Mouse (Mus musculus): ENCODE measurements around the gene Ube2z.
"Not testable (repeated sequence)": the region's sequence is repeated elsewhere in the genome, so short reads cannot be mapped to it uniquely, and the experiment has no call there.

Gene Ube2z

DNA sequence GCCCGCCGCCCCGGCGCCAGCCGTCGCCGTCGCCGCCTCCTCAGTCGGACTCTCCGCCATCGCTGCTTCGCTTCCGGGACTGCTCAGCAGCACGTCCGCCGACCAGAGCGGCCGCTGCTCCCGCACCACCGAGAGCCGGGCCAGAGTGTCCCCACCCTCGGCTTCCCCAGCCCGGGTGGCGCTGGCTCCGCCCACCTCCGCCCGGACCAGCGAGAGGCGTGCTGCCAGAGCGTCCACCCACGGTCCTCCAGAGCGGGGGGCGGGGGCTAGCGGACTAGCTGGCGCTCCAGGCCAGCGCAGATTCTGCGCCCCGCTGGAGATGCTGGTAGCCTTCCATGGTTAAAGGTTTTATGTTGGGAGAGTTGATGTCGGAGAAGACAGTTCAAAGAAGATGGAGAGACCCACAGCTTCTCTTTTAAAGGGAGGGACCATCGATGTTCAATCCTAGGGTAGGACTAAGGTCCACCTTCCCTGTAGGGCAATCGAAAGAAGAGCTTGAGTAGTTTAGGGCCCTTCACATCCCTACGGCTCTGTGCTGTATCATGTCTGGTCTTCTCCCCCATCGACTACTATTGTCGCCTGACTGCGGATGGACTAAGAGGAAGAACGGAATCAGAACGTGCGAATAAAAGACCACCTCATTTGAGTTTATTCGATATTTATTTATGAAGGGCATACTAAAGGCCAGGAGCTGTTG lies at the start of gene Ube2z:
Gene Ube2z (minus strand): TSS at position 174 of the 697 bp plus-strand sequence.
- DNase-seq (ENCODE audit: low spot score in 2 of 2), result peak; percentile 96 to 97

DNA sequence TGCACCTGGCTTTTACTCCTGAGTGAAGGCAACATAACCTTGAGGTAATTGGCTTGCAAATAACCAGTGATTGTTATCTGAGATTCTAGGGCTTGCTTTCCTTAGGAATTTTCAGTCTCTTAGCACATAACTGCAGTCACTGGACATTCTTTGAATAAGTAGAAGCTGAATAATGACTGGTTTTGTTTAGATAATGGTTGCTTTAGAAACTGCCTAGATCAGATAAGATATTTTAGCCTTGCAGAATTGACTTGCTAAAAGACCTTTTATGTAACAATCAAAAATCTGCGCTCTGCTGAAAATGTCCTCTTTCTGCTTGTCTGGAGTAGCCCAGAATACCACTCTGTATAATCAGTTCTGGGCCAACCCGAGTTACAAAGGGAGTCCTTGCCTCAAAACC lies 48.9 kb upstream of the Ube2z start:
- no peak for DNase-seq (ENCODE audit: low spot score in 2 of 2)

DNA sequence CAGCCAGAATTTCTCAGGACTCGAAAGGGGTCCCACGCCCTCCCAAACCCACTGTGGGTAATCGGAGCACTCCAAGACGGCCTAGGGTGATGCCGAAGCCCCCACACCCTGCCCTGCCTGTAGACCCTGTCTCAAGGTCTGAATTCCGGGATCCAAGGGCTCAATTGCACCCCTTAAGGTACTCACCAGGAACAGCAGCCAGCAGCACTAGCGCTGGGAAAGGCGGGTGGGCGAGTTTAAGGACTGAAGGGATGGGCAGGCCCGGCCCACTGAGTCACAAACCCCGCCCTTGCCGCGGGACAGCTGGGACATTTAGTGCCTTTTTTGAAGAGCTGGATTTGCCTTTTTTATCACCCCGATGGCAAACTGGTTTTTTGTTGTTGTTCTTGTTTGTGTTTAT lies 46.6 kb upstream of the Ube2z start, which contains the start of gene Calcoco2:
Gene Calcoco2 (minus strand): TSS at position 214 of the 400 bp plus-strand sequence.
- no peak for DNase-seq (ENCODE audit: low spot score in 2 of 2)

DNA sequence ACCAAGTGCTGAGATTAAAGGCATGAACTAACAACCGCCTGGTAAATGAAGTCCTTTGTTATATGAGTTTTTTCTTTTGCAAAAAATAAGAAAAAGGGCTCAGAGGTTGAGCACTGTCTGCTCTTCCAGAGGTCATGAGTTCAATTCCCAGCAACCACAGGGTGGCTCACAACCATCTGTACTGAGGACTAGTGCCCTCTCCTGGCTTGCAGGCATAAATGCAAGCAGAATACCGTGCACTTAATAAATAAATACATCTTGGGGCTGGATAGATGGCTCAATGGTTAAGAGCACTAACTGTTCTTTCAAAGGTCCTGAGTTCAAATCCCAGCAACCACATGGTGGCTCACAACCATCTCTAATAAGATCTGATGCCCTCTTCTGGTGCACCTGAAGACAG lies 45.8 kb upstream of the Ube2z start:
- DNase-seq (ENCODE audit: low spot score in 2 of 2), result not testable (repeated sequence)

DNA sequence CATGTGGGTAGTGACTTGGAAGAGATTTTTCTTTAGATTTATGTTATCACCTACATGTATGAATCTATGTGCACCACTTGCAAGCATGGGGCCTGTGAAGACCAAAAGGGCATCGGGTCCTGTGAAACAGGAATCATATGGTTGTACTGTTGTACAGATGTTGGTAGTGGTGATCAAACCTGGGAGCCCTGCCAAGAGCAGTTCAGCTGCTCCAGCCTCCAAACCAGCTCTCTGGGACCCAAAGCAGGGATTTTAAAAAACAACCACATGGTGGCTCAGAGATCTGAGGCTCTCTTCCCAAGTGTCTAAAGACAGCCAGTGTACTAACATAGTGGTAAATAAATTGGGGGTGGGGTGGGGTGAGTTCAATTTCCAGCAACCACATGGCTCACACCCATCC lies 43.2 kb upstream of the Ube2z start:
- no peak for DNase-seq (ENCODE audit: low spot score in 2 of 2)

DNA sequence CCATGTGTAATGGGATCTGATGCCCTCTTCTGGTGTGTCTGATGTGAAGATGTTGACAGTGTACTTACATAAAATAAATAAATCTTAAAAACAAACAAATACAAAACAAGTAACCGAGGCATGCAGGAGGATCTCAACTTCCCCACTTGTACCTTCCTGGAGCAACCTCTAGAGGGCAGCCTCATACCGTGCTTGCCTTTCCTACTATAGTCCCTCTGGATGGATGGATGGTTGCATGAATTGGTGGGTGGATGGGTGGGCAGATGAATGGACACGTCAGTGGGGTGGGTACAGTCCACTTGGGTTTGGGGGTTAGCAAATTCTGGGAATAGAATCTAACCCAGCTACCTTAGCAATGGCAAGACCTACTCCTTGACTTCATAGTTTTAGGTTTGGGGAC lies 28.2 kb upstream of the Ube2z start:
- peak; percentile 22 to 45 for DNase-seq (ENCODE audit: low spot score in 2 of 2)

DNA sequence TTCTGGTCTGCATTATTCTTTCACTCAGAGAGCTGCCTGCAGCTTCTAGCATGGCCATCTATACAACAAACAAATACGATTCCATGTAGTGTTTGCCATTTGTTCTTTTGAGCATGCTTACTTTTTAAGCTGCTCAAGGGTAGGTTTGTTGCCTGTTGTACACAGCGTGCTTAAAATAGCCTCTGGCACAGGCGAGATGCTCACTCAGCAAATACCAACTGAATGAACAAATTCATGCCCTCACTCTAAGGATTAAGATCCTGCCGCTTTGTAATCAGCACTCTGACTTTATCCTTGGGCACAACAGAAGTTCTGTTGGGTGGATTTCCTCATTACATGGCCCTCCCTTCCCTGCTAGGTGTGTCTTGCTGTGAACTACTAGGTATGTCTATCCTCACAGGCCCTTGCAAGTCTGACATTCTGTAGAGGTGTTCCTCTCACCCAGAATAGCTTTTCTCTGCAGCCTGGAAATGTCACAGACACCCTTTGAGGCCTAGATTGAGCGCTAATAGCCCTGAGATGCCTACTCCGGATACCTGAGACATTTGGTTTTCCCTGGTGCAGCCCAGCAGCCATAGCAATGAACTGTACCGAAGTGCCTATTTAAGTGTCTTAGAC lies 27.6 kb upstream of the Ube2z start:
- DNase-seq (ENCODE audit: low spot score in 2 of 2), result no peak

DNA sequence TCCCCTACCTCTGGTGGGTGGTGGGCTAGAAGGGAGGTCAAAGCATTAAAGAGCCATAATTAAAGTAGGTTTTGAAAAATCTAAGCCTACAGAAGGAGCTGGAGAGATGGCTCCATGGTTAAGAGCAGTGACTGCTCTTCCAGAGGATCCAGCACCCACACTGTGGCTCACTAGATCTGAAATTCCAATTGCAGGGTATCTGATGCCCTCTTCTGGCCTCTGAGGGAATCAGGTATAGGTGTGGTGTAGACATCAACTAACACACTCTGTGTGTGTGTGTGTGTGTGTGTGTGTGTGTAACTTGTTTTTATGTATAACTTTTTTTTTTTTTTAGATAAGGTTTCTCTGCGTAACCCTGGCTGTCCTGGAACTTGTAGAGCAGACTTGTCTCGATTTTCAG lies 25.9 kb upstream of the Ube2z start:
- no peak for DNase-seq (ENCODE audit: low spot score in 2 of 2)

DNA sequence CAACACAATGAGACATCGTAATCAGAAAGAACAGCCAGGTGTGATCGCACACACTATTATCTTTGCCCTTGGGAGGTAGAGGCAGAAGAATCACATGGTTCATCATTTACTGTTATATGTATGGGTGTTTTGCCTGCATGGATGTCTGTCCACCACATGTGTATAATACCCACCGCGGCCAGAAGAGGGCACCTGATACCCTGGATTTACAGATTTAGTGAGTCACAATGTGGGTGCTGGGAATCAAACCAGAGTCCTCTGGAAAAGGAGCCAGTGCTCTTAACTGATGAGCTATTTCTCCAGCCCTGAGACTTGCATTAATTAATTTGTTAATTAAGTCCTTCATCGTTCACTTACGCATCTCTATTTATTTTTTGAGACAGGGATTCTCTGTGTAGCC lies 22.8 kb upstream of the Ube2z start:
- DNase-seq (ENCODE audit: low spot score in 2 of 2), result no peak

DNA sequence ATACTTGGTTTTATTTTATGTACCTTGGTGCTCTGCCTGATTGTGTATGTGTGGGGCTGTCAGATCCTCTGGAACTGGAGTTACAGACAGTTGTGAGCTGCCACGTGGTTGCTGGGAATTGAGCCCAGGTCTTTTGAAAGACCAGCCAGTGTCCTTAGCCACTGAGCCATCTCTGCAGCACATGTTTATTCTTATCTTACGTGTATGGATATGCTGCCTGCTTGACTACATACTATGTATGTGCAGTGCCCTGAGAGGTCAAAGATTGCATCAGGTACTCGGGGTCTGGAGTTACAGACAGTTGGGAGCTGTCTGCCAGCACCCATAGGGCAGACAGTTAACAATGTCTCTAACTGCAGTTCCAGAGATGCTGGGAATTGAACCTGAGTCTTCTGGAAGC lies 17.5 kb upstream of the Ube2z start:
- DNase-seq (ENCODE audit: low spot score in 2 of 2), result no peak

DNA sequence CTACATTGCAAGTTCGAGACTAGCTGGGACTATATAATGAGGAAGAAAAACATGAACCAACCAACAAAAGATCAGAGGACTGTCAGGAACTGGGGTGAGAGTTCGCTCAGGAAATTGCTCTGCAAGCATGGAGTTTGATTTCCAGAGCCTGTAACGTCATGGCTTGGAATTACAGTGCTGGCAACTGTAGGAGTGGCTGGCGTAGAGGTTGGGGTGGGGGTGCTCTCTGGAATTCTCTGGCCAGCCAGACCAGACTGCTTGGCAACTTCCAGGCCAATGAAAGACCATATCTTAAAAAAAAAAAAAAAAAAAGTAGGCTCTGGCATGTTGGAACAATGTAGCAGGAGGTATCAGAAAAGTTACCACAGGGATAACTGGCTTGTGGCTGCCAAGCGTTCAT lies 15.5 kb upstream of the Ube2z start:
- DNase-seq (ENCODE audit: low spot score in 2 of 2), result no peak

DNA sequence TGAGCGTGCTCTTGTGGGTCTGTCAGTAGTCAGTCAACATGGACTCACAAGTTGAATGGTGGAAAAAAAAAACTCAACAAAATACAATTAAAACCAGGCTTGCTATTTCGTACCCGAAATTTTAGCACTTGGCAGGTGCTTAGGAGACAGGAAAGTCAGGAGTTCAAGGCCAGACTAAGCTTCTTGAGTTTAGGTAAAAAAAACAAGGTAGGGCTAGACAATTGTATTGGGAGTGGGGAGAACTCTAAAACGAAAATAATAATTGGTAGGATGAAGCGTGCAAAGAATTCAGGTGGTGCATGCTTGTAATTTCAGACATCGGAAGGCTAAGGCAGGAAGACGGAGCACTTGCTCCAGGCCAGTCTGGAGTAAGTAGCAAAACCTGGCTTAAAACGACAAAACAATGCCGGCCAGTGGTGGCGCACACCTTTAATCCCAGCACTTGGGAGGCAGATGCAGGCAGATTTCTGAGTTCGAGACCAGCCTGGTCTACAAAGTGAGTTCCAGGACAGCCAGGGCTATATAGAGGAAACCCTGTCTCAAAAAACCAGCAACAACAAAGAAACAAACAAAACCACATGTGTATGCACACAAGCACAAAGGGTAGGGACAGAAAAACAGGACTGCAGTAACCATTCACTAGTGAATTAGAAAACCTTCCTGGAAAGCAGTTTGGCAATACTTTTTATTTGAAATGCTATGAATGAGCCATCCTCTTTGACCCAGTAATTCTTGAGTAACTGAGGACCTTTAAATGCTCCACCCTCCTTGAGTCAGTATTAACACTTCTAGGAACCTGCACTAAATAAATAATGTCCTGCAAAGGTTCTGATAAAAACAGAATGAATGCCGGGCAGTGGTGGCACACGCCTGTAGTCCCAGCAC lies 11.3 kb upstream of the Ube2z start:
- no peak for DNase-seq (ENCODE audit: low spot score in 2 of 2)

DNA sequence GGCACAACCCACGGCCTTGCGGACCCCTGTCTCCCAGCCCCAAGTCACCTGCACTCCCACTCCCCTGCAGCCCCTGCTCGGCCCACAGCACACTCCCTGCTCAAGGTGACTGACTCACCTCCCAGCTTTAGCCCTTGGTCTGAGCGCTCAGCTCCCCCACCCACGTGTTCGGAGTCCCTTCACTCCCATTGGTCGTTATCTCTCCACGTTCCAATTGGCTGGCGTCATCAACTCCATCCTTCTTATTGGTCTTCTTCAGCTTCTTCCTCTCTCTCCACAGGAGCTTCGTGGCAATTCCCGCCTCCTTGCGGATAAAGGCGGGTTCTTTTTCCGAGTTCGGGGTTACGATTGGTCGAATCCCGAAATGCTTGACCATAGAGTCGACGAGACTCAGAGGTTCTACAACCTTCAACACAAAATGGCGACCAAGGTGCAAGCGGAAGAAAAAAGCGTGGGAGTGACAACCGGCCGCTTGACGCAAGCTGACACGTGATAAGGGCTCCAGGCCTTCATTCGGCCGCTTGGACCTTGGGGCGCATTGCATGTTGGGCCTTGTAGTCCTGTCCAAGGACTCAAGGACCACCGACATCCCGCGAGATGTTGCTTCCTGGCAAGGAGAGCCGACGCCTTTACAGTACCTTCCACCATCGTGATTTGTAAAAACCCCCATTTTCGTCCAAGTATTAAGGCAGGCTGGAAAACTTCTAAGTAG lies 10.5 kb upstream of the Ube2z start, which contains the start of gene Atp5g1:
Gene Atp5g1 (minus strand): TSS at position 162 of the 712 bp plus-strand sequence.
- peak; percentile 98 to 99 for DNase-seq (ENCODE audit: low spot score in 2 of 2)

DNA sequence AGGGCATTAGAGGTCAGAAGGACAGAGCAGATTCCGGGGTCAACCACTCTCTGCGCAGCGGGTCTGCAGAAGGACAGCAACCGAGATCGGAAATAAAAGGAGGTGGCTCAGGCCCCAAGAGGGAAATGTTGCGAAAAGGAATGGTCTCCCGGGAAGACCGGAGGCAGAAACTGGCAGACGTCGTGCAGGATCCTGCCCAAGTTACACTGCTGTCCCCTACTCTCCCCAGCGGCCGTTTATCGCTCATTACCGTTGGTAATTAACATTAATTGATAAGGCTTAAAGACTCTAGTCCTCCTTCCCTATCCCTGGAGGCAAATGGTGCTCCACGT lies 10.0 kb upstream of the Ube2z start:
- peak in 1 of 2 experiments; percentile 48 for DNase-seq (ENCODE audit: low spot score in 2 of 2)

DNA sequence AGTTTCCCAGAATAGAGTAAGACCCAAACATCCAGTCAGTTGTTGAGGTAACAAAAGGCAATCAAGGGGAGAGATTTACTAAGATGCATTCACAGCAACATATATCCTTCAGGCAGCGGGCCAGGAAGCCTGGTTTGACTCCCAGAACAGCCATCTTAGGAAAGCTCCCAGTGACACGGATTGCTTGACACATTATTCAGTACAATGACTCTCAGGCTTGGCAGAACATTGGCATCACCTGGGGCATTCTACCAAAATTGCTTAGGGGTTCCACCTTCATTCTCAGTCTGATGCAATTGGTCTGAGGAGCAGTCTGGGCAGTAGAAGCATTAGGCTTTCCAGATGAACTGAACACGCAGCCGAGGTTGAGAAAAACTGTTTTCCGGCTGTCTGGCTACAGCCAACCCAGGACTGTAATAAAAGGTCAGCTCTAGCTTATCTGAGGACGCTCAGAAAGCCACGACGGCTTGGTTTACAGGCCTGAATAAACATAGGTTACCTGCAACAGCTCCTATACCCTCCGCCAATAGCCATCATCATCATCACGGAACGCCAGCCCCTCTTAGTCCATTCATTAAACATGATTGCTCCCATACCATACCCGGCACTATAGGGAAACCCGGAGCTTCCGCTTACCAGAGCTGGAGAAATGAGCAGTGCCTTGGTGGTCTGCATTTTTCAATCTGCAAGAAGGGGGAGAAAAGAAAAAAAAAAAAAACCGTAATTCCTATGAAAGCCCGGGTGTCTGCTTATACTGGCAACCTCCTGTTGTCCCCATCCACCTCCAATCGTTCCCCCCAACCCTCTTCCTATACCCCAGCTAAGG lies 9.4 kb upstream of the Ube2z start:
- DNase-seq (ENCODE audit: low spot score in 2 of 2), result no peak

DNA sequence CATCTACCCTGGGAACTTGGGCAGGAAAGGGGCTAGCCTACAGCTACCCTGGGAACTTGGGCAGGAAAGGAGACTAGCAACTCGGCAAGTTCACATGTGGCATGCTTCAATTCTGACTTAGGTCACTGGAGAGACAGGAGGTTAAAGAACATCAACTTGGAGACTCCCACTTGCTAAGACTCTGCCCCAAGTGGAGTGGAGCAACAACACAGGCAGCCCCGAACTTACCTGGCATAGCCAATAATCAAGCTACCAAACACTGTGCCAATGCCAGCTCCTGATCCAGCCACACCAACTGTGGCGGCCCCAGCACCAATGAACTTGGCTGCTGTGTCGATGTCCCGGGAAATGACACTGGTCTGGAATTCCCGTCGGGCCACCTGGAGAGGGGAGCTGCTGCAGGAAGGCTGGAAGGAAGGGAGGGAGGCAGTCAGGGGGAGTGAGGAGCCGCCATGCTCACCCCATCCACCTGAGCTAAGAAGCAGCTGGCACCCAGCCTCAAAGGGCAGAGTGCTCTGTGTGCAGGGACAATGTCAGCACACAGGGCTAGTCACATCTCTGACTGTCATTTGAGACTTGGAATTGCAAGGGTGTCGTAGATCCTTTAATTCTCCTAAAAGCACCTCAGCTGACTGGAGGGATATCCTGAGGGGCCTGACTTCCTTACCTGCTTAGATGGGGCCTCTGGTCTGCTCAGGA lies 8.3 kb upstream of the Ube2z start:
- no peak for DNase-seq (ENCODE audit: low spot score in 2 of 2)

DNA sequence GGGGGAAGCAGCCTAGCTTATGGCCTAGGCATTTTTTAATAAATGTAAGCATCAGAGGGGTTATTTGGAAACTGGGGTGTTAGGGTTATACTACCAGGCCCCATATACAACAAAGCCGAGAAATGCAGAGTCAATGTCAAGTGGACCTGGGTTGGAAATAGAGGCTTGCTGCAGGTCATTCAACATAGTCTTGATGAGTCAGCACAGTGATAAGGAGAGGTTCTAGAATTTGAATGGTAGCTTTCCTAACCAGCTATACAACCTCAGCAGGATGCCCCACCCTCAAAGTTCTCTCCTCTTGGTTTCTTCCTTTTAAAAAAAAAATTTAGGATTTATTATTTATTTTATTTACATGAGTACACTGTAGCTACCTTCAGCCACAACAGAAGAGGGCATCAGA lies 5.8 kb upstream of the Ube2z start:
- no peak for DNase-seq (ENCODE audit: low spot score in 2 of 2)

DNA sequence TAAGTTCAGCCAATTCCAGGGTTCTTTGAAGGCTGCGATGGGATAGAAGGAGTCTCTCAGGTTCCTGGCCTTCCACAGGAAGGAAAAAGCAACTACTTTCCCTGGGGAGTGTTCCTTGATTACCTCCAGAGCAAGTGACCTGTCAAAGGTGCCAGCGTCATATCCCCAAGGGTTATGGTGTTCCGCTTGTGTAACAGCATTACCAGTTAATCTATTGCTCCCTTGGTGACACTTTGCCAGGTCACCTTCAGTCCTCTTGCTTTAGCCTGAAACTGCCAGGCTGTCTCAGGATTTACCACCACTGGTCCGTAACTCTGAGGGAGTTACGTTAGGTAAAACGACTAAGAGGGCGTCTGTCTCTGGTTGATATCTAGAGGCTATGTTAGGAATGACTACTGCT lies 5.2 kb upstream of the Ube2z start:
- no peak for DNase-seq (ENCODE audit: low spot score in 2 of 2)

DNA sequence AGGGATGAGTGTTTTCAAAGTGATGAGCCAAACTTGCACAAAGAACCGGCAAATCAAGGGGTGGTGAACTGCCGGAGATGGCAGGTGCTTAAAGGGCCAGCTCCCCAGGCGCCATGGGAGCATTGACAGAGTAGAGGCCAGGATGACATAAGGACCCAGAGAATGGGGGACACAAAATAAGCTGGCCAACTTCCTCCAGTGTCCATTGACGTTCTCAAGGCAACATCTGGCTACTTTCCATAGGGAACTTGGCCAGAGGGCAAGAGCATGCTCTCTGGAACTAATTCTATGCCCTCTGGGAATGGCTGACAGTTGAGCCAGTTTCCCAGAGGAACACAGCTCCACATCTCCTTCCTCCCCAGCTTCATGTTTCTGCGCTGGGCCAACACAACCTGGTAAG lies 3.0 kb upstream of the Ube2z start:
- no peak for DNase-seq (ENCODE audit: low spot score in 2 of 2)

DNA sequence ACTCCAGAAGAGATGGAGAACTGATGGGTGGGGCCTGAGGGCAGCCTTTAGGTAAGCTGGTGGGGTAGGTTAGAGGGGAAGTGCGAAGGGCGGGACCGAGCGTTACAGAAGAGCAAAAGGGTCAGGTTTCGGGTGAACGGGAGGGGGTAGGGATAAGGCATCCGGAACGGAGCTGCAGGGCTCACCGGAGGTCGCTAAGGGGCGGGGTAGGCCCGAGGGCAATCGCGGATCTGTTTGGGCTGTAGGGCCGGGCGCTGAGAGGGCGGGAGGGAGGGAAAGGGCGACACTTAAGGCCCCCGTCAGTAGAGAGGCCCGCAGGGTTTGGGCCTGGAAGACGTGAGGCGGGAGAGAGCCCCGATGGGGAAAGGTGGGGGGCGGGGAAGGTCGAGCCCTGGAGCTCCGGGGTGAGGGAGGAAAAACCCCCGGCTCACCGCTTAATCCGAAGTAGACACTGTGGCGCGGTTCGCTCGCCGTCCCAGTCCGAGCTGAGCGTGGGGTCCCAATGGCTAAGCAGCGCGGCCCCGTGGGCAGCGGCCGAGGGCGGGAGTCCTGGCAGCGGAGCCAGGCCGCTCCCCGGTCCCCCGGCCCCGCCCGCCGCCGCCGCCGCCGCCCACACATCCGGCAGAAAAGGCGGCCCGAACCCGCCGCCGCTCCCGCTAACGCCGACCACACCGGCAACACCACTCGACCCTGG lies 520 bp downstream of the Ube2z start:
- peak; percentile 32 to 46 for DNase-seq (ENCODE audit: low spot score in 2 of 2)
